Mouse (Mus musculus) midbrain, embryonic 10.5 days (tissue): ENCODE data around the gene Plau. TPM values are rescaled to one million over a fixed set of nuclear protein-coding genes. Genes with fewer than 3 reads are reported as not detected.

Experiments used
- DNase-seq: peaks from one replicate; pipeline ENCODE4 v3.0.0-alpha.2; 2017; ENCODE audit warnings: low spot score
- H3K27ac ChIP-seq: fragments of 300-500 bp; sonication (generic); replicated peaks from 2 replicates; pipeline ENCODE4 v1.5.1; 2016; ENCODE audit warnings: mild to moderate bottlenecking
- H3K27me3 ChIP-seq: fragments of 300-500 bp; sonication (generic); 2 replicates; pipeline ENCODE4 v1.6.1; 2016; ENCODE audit warnings: low read depth, mild to moderate bottlenecking; ENCODE audit not compliant: poor library complexity, severe bottlenecking
- H3K36me3 ChIP-seq: fragments of 300-500 bp; sonication (generic); 2 replicates; pipeline ENCODE4 v1.6.1; 2016; ENCODE audit warnings: mild to moderate bottlenecking, moderate library complexity
- H3K4me1 ChIP-seq: fragments of 300-500 bp; sonication (generic); 2 replicates; pipeline ENCODE4 v1.6.1; 2016
- H3K4me3 ChIP-seq: fragments of 300-500 bp; sonication (generic); 2 replicates; pipeline ENCODE4 v1.5.1; 2016; ENCODE audit warnings: mild to moderate bottlenecking, moderate library complexity
- H3K9me3 ChIP-seq: fragments of 300-500 bp; sonication (generic); replicated peaks from 2 replicates; pipeline ENCODE4 v1.6.1; 2016; ENCODE audit warnings: mild to moderate bottlenecking
- WGBS: fragments of 180-500 bp; shearing (Covaris S2); methylation state at CpG from one replicate; pipeline ENCODE4 v1.1.7; 2016; 5-methylcytosine and 5-hydroxymethylcytosine counted together
- polyA plus RNA-seq: library from polyadenylated mRNA; unstranded; fragments of >200 nt; fragmentation: Nextera tagmentation; extraction: Ambion mirVana; gene quantifications from 2 replicates; pipeline ENCODE4 v1.2.1, GENCODE M21; 2016

Gene Plau
- polyA plus RNA-seq, 1 experiment from 2014 or later: 0.49 TPM

DNA sequence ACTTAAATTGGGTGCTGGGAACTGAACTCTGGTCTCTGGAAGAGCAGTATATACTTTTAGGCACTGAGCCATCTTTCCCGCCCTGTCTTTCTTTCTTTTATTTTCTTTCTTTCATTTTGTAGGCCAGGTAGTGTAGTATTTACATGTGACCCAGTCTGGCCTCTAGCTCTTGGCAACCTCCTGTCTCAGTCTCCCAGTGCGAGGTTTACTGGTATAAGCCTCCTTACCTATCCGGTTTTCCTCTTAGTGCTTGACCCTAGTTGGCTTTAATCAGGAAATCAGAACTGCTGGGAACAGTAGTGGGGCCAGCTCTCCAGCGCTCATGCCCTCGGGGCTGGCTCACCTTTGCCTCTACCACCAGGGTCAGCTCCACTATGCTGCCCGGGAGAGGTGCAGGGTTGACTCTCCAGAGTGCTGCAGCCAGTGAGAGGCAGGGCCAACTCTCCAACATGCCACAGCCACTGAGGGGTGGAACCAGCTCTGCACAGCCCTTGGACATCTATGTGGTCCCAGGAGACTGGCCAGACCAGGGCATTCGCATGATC, 51.2 kb downstream of the Plau start:
- no peak for DNase-seq
- H3K36me3 ChIP-seq: no peaks in the 10 kb centered on the region
- no peak overlapping the region for H3K4me3 ChIP-seq
- H3K27ac ChIP-seq: no peak overlapping the region
- no peaks in the 10 kb centered on the region for H3K9me3 ChIP-seq
- WGBS: 82% methylated on average over 7 of the region's 7 CpGs
- peaks cover 18% of the 10 kb centered on the region for H3K4me1 ChIP-seq
- H3K27me3 ChIP-seq: no peaks in the 10 kb centered on the region

DNA sequence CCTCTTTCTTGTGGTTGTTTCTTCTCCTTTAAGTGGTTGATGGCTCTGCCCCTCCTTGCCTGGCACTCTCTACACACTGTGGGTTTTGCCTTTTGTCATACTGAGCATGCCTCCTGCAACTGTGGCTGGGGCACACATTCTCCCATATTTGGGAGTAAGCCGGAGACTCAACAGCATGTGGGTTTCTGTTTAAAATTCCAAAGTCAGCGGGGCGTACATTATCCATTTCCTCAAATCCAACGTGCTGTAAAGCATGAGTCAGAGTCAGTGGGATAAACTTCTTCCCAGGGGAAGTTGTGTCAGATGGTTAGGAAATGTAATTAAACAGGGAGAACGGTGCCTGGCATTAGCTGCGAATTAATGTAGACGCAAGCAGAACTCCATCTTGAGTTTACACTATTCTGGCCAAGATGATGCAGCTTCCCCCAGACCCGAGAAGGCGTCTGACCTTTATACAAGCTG, 55.5 kb downstream of the Plau start:
- no peaks in the 10 kb centered on the region for H3K9me3 ChIP-seq
- H3K36me3 ChIP-seq: no peaks in the 10 kb centered on the region
- no peak overlapping the region for H3K4me3 ChIP-seq
- no peak overlapping the region for H3K27ac ChIP-seq
- H3K27me3 ChIP-seq: no peaks in the 10 kb centered on the region
- DNase-seq: peak; percentile 30
- 58% methylated on average over 9 of the region's 9 CpGs for WGBS
- peaks cover 13% of the 10 kb centered on the region for H3K4me1 ChIP-seq

Other genes with a start within 250 kb of the Plau start
- 14.2 and 14.3 TPM in 2 replicates for gene Usp54, start 195.6 kb upstream of the Plau start, polyA plus RNA-seq
- not detected in 2 replicates for gene Myoz1, start 180.1 kb upstream of the Plau start, polyA plus RNA-seq
- gene Synpo2l, start 168.3 kb upstream of the Plau start, polyA plus RNA-seq: 0.07 and 0.11 TPM in 2 replicates
- gene Sec24c, start 162.4 kb upstream of the Plau start, polyA plus RNA-seq: 103 and 114 TPM in 2 replicates
- gene Fut11, start 141.7 kb upstream of the Plau start, polyA plus RNA-seq: 18.3 and 21.4 TPM in 2 replicates
- 242 and 277 TPM in 2 replicates for gene Chchd1, start 133.7 kb upstream of the Plau start, polyA plus RNA-seq
- gene Zswim8, start 129.1 kb upstream of the Plau start, polyA plus RNA-seq: 26.1 and 34.4 TPM in 2 replicates
- gene Ndst2, start 102.1 kb upstream of the Plau start, polyA plus RNA-seq: 24.0 and 26.2 TPM in 2 replicates
- 41.8 and 42.8 TPM in 2 replicates for gene Camk2g, start 42.6 kb upstream of the Plau start, polyA plus RNA-seq
- 29.6 and 30.1 TPM in 2 replicates for gene Vcl, start 92.7 kb downstream of the Plau start, polyA plus RNA-seq
- gene Ap3m1, start 215.8 kb downstream of the Plau start, polyA plus RNA-seq: 108 and 122 TPM in 2 replicates
- gene Adk, start 215.9 kb downstream of the Plau start, polyA plus RNA-seq: 122 and 153 TPM in 2 replicates